Mouse (Mus musculus): ENCODE results near the gene Lrpprc. TPM values are rescaled to one million over a fixed set of nuclear protein-coding genes. Genes with fewer than 3 reads are reported as not detected.

Gene Lrpprc
- total and polyA plus RNA-seq, 3 experiments, result 16.7 to 121 (median 111) TPM

- TF ChIP-seq CTCF (IDR thresholded peaks at IDR 0.05; ENCODE audit: low read depth, low read length) (no peak), GATA1 (IDR thresholded peaks at IDR 0.05; ENCODE audit: borderline replicate concordance, low read length) (no peak), POLR2AphosphoS5 (IDR thresholded peaks at IDR 0.05; ENCODE audit: insufficient replicate concordance, low read depth, low read length) (no peak), GATA2 (IDR thresholded peaks at IDR 0.05; ENCODE audit: borderline replicate concordance, low read depth, low read length) (no peak)
- H3K27me3 ChIP-seq (ENCODE audit: insufficient read depth, low read length), result no peaks in the 10 kb centered on the region
- no peak overlapping the region for H3K4me3 ChIP-seq (ENCODE audit: low read depth, low read length)
- no peak for DNase-seq (ENCODE audit: low spot score)
- H3K36me3 ChIP-seq (replicated peaks), result no peaks in the 10 kb centered on the region
- ATAC-seq (ENCODE audit: extremely low read depth, insufficient number of reproducible peaks, low FRiP score, poor library complexity, severe bottlenecking), result no peak
- H3K9me3 ChIP-seq (replicated peaks), result no peaks in the 10 kb centered on the region
- no peaks in the 10 kb centered on the region for H3K4me1 ChIP-seq (ENCODE audit: insufficient read depth, low read depth, low read length)
These were observed 133.8 kb downstream of the Lrpprc start for GRCm38 (mm10) chr17:84656653-84657421.

GRCm38 (mm10) chr17:84656205-84656604 lies 134.4 kb downstream of the Lrpprc start:
- H3K27me3 ChIP-seq (ENCODE audit: insufficient read depth, low read length), result no peaks in the 10 kb centered on the region
- no peaks in the 10 kb centered on the region for H3K36me3 ChIP-seq (replicated peaks)
- no peaks in the 10 kb centered on the region for H3K4me1 ChIP-seq (ENCODE audit: insufficient read depth, low read depth, low read length)
- DNase-seq (ENCODE audit: low spot score), result no peak
- H3K4me3 ChIP-seq (ENCODE audit: low read depth, low read length), result no peak overlapping the region
- TF ChIP-seq POLR2AphosphoS5 (IDR thresholded peaks at IDR 0.05; ENCODE audit: insufficient replicate concordance, low read depth, low read length), result no peak
- no peak for TF ChIP-seq GATA2 (IDR thresholded peaks at IDR 0.05; ENCODE audit: borderline replicate concordance, low read depth, low read length)
- TF ChIP-seq GATA1 (IDR thresholded peaks at IDR 0.05; ENCODE audit: borderline replicate concordance, low read length), result no peak
- no peak for TF ChIP-seq CTCF (IDR thresholded peaks at IDR 0.05; ENCODE audit: low read depth, low read length)
- TF ChIP-seq TAL1 (conservative IDR thresholded peaks at IDR 0.05; ENCODE audit: low read depth, low read length), result no peak
- ATAC-seq (ENCODE audit: extremely low read depth, insufficient number of reproducible peaks, low FRiP score, poor library complexity, severe bottlenecking), result no peak
- no peaks in the 10 kb centered on the region for H3K9me3 ChIP-seq (replicated peaks)

Other genes starting within 250 kb of the Lrpprc start
- gene Dync2li1, start 164.3 kb downstream of the Lrpprc start, total RNA-seq (2014; fragmentation: Nextera tagmentation), result not detected in 2 replicates
- gene Dync2li1, start 164.3 kb downstream of the Lrpprc start, total RNA-seq (2017), result not detected in 2 replicates
- not detected in 2 replicates for gene Dync2li1, start 164.3 kb downstream of the Lrpprc start, polyA plus RNA-seq (2012)
- gene Abcg8, start 114.5 kb downstream of the Lrpprc start, total RNA-seq (2014; fragmentation: Nextera tagmentation), result not detected in 2 replicates
- gene Abcg8, start 114.5 kb downstream of the Lrpprc start, total RNA-seq (2017), result 0.05 and 0.12 TPM in 2 replicates
- gene Abcg8, start 114.5 kb downstream of the Lrpprc start, polyA plus RNA-seq (2012), result not detected in 2 replicates
- gene Abcg5, start 107.8 kb downstream of the Lrpprc start, total RNA-seq (2014; fragmentation: Nextera tagmentation), result not detected in 2 replicates
- 0.16 TPM in 1 of 2 replicates, not detected in the other for gene Abcg5, start 107.8 kb downstream of the Lrpprc start, total RNA-seq (2017)
- not detected in 2 replicates for gene Abcg5, start 107.8 kb downstream of the Lrpprc start, polyA plus RNA-seq (2012)
- 87.6 and 145 TPM in 2 replicates for gene Ppm1b, start 166.0 kb upstream of the Lrpprc start, total RNA-seq (2014; fragmentation: Nextera tagmentation)
- 75.5 and 99.2 TPM in 2 replicates for gene Ppm1b, start 166.0 kb upstream of the Lrpprc start, total RNA-seq (2017)
- gene Ppm1b, start 166.0 kb upstream of the Lrpprc start, polyA plus RNA-seq (2012), result 28.5 and 39.0 TPM in 2 replicates
- 0.68 TPM in 1 of 2 replicates, not detected in the other for gene Slc3a1, start 237.6 kb upstream of the Lrpprc start, total RNA-seq (2014; fragmentation: Nextera tagmentation)
- 0.05 and 0.12 TPM in 2 replicates for gene Slc3a1, start 237.6 kb upstream of the Lrpprc start, total RNA-seq (2017)
- gene Slc3a1, start 237.6 kb upstream of the Lrpprc start, polyA plus RNA-seq (2012), result not detected in 2 replicates